Mouse (Mus musculus) embryonic facial prominence, embryonic 15.5 days (tissue): ENCODE measurements at regions not wholly inside any gene's neighbourhood (a gene's known extent, or its start where the extent isn't known, plus 50 kb on each side); places are given as distances from the start of the nearest gene placed in this dataset.

Experiments used
- ATAC-seq: fragments of 200-750 bp; cut with Nextera tagmentation; 2 replicates; pipeline ENCODE4 v1.8.0; 2017; ENCODE audit warnings: low read depth, moderate TSS enrichment; ENCODE audit not compliant: insufficient number of reproducible peaks, low FRiP score, low TSS enrichment
- H3K27ac ChIP-seq: fragments of 300-500 bp; sonication (generic); replicated peaks from 2 replicates; pipeline ENCODE4 v1.5.1; 2015; ENCODE audit warnings: mild to moderate bottlenecking, inconsistent platforms
- H3K27me3 ChIP-seq: fragments of 300-500 bp; sonication (generic); 2 replicates; pipeline ENCODE4 v1.6.1; 2015; ENCODE audit warnings: inconsistent platforms
- H3K36me3 ChIP-seq: fragments of 300-500 bp; sonication (generic); 2 replicates; pipeline ENCODE4 v1.6.1; 2015; ENCODE audit warnings: mild to moderate bottlenecking, inconsistent platforms
- H3K4me1 ChIP-seq: fragments of 300-500 bp; sonication (generic); 2 replicates; pipeline ENCODE4 v1.6.1; 2015; ENCODE audit warnings: inconsistent platforms
- H3K4me2 ChIP-seq: fragments of 300-500 bp; sonication (generic); replicated peaks from 2 replicates; pipeline ENCODE4 v1.6.1; 2015; ENCODE audit warnings: mild to moderate bottlenecking, inconsistent platforms
- H3K4me3 ChIP-seq: fragments of 300-500 bp; sonication (generic); replicated peaks from 2 replicates; pipeline ENCODE4 v1.5.1; 2015; ENCODE audit warnings: mild to moderate bottlenecking, inconsistent platforms
- H3K9ac ChIP-seq: fragments of 300-500 bp; sonication (generic); 2 replicates; pipeline ENCODE4 v1.6.1; 2015; ENCODE audit warnings: inconsistent platforms
- H3K9me3 ChIP-seq: fragments of 300-500 bp; sonication (generic); replicated peaks from 2 replicates; pipeline ENCODE4 v1.6.1; 2016; ENCODE audit warnings: inconsistent platforms
- WGBS: fragments of 180-500 bp; shearing (Covaris S2); methylation state at CpG from one replicate; pipeline ENCODE4 v1.1.7; 2015; 5-methylcytosine and 5-hydroxymethylcytosine counted together

- Histone ChIP-seq H3K4me2 (no peak overlapping the region), H3K4me1 (no peaks in the 10 kb centered on the region), H3K9me3 (no peaks in the 10 kb centered on the region), H3K9ac (no peak overlapping the region), H3K27ac (no peak overlapping the region), H3K4me3 (no peak overlapping the region), H3K27me3 (no peaks in the 10 kb centered on the region), H3K36me3 (no peaks in the 10 kb centered on the region)
- ATAC-seq: no peak
- 76% methylated on average over 11 of the region's 11 CpGs for WGBS
Observed at GRCm38 (mm10) chr1:128758802-128759481, 166.8 kb upstream of the Cxcr4 start.

DNA sequence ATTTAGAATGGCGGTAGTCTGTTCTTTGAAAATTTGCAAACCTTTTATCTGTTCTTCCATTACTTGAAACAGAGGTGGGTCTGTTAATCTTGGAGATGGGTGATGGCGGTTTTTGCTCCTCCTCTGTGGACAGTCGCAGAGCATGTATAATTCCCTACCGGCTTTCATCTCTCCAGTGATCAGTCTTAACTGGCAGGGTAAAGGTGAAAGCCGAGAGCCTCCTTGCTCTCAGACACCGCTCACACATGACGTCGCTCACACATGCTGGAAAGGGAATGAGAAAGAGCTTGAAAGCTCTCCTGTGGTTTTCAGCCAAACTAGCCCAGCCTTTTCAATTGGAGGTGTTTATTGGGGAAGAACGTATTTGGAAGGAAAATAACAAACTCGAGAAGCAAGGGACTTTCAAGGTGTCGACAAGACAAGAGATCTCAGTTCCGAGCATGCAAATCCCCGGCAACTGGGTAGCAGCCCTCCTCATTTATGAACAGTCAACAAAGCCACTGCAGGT lies 166.3 kb upstream of the Cxcr4 start:
- Histone ChIP-seq H3K27me3 (no peaks in the 10 kb centered on the region), H3K36me3 (no peaks in the 10 kb centered on the region), H3K4me2 (no peak overlapping the region), H3K9me3 (no peaks in the 10 kb centered on the region), H3K27ac (no peak overlapping the region), H3K4me3 (no peak overlapping the region), H3K4me1 (no peaks in the 10 kb centered on the region; the same call in 1 of the 2 replicates), H3K9ac (no peak overlapping the region)
- no peak for ATAC-seq
- WGBS: 61% methylated on average over 13 of the region's 13 CpGs

DNA sequence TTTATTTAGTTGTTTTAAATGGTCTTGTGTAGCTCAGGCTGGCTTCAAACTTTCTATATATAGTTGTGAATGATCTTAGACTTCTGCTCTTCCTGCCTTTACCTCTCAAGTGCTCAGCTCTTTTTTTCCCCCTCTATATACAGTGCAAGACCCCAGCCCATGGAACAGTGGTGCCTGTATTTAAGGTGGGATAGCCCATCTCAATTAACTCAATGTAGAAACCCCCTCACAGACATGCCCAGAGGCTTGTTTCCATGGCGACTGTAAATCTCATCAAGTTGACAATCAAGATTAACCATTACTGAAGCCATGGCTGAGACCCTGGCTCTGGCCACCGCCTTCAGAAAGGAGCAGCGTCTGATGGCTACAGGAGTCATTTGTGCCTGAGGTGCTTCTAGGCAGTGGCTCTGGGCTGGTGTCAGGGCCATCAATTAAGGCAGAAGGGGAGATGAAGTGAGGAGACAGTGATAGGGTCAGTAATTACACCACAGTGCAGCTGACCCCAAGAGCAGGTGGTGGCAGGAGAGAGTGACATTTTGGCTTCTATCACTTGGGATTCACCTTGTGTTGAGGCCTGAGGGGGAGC lies 161.4 kb upstream of the Cxcr4 start:
- H3K27ac ChIP-seq: no peak overlapping the region
- no peak overlapping the region for H3K4me2 ChIP-seq
- no peaks in the 10 kb centered on the region for H3K36me3 ChIP-seq
- WGBS: 46% methylated on average over 3 of the region's 3 CpGs
- no peak overlapping the region for H3K4me3 ChIP-seq
- ATAC-seq: no peak
- H3K9me3 ChIP-seq: no peaks in the 10 kb centered on the region
- H3K9ac ChIP-seq: no peak overlapping the region
- no peaks in the 10 kb centered on the region for H3K27me3 ChIP-seq
- H3K4me1 ChIP-seq: no peaks in the 10 kb centered on the region; the same call in 1 of the 2 replicates

GRCm38 (mm10) chr1:128749437-128749994 lies 157.4 kb upstream of the Cxcr4 start:
- Histone ChIP-seq H3K9ac (no peak overlapping the region), H3K4me1 (no peaks in the 10 kb centered on the region; the same call in 1 of the 2 replicates), H3K27ac (no peak overlapping the region), H3K4me3 (no peak overlapping the region), H3K27me3 (no peaks in the 10 kb centered on the region), H3K4me2 (no peak overlapping the region), H3K36me3 (no peaks in the 10 kb centered on the region), H3K9me3 (no peaks in the 10 kb centered on the region)
- WGBS: 57% methylated on average over 5 of the region's 5 CpGs
- no peak for ATAC-seq

DNA sequence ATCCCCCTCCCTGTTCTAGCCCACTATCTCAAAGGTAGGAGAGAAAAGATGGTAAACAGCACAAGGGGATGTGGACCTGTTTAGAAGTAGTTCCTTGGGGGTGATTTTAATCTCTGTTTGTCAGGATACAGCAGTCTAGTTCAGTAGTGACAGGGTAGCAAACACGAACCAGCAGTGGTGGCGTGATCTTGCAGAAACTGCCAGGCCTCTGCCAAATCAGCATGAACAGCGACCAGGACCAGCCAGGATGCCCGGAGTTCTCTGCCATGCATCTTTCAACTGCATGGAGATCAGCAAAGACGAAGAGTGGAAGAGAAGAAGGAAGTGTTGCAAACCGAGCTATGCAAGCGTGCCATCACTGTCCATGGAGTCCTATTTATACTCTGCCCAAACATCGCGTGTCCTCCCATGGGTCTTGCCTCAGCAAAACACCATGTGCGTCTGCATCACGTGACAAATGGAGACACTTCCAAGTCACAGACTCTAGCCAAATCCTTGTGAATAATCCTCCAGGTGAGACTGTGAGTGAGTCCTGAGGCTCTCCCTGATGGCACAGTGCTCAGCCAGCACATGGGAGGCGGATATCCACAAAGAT lies 155.2 kb upstream of the Cxcr4 start:
- Histone ChIP-seq H3K27me3 (no peaks in the 10 kb centered on the region), H3K9me3 (no peaks in the 10 kb centered on the region), H3K9ac (no peak overlapping the region), H3K4me2 (no peak overlapping the region), H3K27ac (no peak overlapping the region), H3K4me3 (no peak overlapping the region), H3K36me3 (no peaks in the 10 kb centered on the region), H3K4me1 (no peaks in the 10 kb centered on the region)
- ATAC-seq: no peak
- WGBS: 85% methylated on average over 12 of the region's 12 CpGs

- no peaks in the 10 kb centered on the region for H3K4me1 ChIP-seq
- no peak for ATAC-seq
- H3K27me3 ChIP-seq: no peaks in the 10 kb centered on the region
- H3K4me2 ChIP-seq: no peak overlapping the region
- H3K27ac ChIP-seq: no peak overlapping the region
- 61% methylated on average over 3 of the region's 3 CpGs for WGBS
- no peaks in the 10 kb centered on the region for H3K36me3 ChIP-seq
- no peak overlapping the region for H3K9ac ChIP-seq
- no peaks in the 10 kb centered on the region for H3K9me3 ChIP-seq
- no peak overlapping the region for H3K4me3 ChIP-seq
Observed at GRCm38 (mm10) chr1:128746461-128747009, 154.4 kb upstream of the Cxcr4 start.

DNA sequence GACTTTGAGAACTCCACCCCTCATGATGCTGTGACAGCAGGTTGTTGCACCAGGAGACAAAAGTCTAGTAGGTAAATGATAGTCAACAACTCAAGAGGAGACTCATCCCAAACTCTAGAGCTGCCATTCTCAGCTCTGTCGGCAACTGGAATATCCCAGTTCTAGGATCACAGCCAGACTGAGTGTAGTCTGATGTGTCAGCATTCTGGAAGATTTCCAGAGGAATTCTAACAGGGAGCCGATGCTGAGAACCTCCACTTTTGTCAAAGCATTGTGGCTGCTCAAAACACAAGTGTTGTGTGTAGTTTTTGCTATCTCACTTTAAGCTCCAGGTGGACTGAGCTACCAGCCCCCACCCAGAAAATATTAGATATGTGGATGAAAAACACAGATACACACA lies 148.5 kb upstream of the Cxcr4 start:
- ATAC-seq: no peak
- Histone ChIP-seq H3K4me2 (no peak overlapping the region), H3K36me3 (no peaks in the 10 kb centered on the region), H3K9ac (no peak overlapping the region), H3K4me1 (no peaks in the 10 kb centered on the region), H3K27ac (no peak overlapping the region), H3K27me3 (no peaks in the 10 kb centered on the region), H3K4me3 (no peak overlapping the region), H3K9me3 (no peaks in the 10 kb centered on the region)
- WGBS: 53% methylated on average over 2 of the region's 2 CpGs

- Histone ChIP-seq H3K36me3 (no peaks in the 10 kb centered on the region), H3K27me3 (no peaks in the 10 kb centered on the region), H3K4me1 (no peaks in the 10 kb centered on the region), H3K27ac (no peak overlapping the region), H3K4me2 (no peak overlapping the region), H3K4me3 (no peak overlapping the region), H3K9me3 (no peaks in the 10 kb centered on the region), H3K9ac (no peak overlapping the region)
- WGBS: 79% methylated on average over 4 of the region's 4 CpGs
- ATAC-seq: no peak
Observed at GRCm38 (mm10) chr1:128738152-128738551, 146.1 kb upstream of the Cxcr4 start.

DNA sequence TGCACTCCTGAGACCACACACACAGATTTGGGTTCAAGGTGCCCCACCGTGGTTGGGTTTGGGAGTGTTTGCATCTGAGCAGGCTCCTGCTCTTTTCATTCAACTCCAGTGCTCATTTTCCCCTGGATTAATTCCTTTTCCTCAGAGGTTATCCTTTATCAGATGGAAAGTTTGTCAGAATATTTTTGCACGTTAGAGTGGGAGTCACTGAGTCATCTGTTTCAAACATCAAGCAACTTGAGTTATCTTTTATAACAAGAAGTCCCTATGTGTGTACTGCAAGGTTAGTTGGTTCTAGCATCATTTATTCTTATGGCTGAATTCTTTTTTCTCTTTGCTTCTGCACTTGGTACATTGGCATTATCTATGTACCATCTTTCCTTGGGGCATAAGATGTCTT lies 142.8 kb upstream of the Cxcr4 start:
- no peak for ATAC-seq
- Histone ChIP-seq H3K4me1 (no peaks in the 10 kb centered on the region), H3K9me3 (no peaks in the 10 kb centered on the region), H3K4me3 (no peak overlapping the region), H3K27me3 (no peaks in the 10 kb centered on the region), H3K4me2 (no peak overlapping the region), H3K27ac (no peak overlapping the region), H3K9ac (no peak overlapping the region), H3K36me3 (no peaks in the 10 kb centered on the region)
- 56% methylated on average over 2 of the region's 2 CpGs for WGBS

DNA sequence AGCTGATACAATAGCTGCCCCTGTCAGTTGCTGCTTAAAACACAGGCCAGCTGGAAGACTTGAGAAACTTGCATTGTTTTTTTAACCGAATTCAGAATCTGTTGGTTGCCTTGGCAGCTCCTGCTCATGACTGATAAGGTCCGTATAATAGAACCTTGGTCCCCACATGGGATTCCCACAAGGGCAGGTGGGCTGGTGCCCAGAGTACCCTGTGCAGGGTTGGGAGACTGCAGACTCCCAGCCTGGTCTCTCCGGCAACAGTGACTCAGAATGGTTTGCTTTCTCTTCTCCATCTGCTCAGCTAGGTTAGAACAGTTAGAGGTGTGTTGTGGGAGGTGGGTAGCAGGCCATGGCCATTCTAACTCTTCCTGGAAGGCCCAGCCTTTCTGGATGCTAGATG lies 139.4 kb upstream of the Cxcr4 start:
- no peak overlapping the region for H3K27ac ChIP-seq
- H3K4me3 ChIP-seq: no peak overlapping the region
- ATAC-seq: no peak
- 79% methylated on average over 3 of the region's 3 CpGs for WGBS
- H3K9me3 ChIP-seq: no peaks in the 10 kb centered on the region
- no peak overlapping the region for H3K9ac ChIP-seq
- H3K27me3 ChIP-seq: no peaks in the 10 kb centered on the region
- H3K36me3 ChIP-seq: no peaks in the 10 kb centered on the region
- H3K4me2 ChIP-seq: no peak overlapping the region
- H3K4me1 ChIP-seq: no peaks in the 10 kb centered on the region

DNA sequence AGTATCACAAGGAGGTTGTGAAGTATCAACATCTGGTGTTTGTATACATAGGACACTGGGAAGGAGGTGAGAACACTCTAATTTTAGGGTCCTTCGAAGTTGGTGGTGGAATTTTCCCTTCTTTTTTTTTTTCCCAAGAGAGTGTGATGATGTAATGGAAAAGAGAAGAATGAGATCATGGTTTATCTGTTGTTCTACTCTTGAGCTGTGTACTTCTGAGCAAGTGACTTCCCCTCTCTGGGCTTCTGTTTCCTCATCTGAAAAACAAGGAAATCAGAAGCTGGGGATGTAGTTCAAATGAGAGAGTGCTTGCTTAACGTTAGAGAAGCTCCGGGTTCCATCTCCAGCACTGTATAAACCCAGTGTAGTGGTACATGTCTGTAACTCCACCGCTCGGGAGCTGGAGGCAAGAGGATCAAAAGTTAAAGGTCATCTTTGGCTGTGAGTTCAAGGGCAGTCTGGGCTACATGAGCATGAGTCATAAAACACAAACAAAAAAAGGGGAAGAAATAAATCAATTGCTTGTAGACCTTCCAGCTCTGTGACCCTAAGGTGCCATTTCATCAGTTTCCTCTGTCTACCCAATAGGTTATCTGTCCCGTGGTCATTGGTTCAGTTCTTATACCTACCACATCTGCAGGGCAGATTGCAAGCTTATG lies 132.5 kb upstream of the Cxcr4 start:
- Histone ChIP-seq H3K27me3 (no peaks in the 10 kb centered on the region), H3K36me3 (no peaks in the 10 kb centered on the region), H3K27ac (no peak overlapping the region), H3K4me3 (no peak overlapping the region), H3K9ac (no peak overlapping the region), H3K4me1 (no peaks in the 10 kb centered on the region), H3K4me2 (no peak overlapping the region), H3K9me3 (no peaks in the 10 kb centered on the region)
- ATAC-seq: no peak
- 87% methylated on average over 6 of the region's 6 CpGs for WGBS
